Mouse (Mus musculus) neural tube, embryonic 12.5 days (tissue): ENCODE results near the gene Mien1. TPM values are rescaled to one million over a fixed set of nuclear protein-coding genes. Genes with fewer than 3 reads are reported as not detected.

Experiments used
- ATAC-seq: fragments of 200-750 bp; cut with Nextera tagmentation; 2 replicates; pipeline ENCODE4 v1.8.0; 2017; ENCODE audit warnings: low read depth, mild to moderate bottlenecking, moderate TSS enrichment, moderate library complexity; ENCODE audit not compliant: low FRiP score
- H3K27ac ChIP-seq: fragments of 300-500 bp; sonication (generic); 2 replicates; pipeline ENCODE4 v1.5.1; 2016
- H3K27me3 ChIP-seq: fragments of 300-500 bp; sonication (generic); replicated peaks from 2 replicates; pipeline ENCODE4 v1.6.1; 2016; ENCODE audit warnings: mild to moderate bottlenecking
- H3K36me3 ChIP-seq: fragments of 300-500 bp; sonication (generic); 2 replicates; pipeline ENCODE4 v1.6.1; 2016; ENCODE audit warnings: mild to moderate bottlenecking
- H3K4me1 ChIP-seq: fragments of 300-500 bp; sonication (generic); 2 replicates; pipeline ENCODE4 v1.6.1; 2016
- H3K4me2 ChIP-seq: fragments of 300-500 bp; sonication (generic); replicated peaks from 2 replicates; pipeline ENCODE4 v1.6.1; 2016; ENCODE audit warnings: mild to moderate bottlenecking
- H3K4me3 ChIP-seq: fragments of 300-500 bp; sonication (generic); 2 replicates; pipeline ENCODE4 v1.5.1; 2016
- H3K9ac ChIP-seq: fragments of 300-500 bp; sonication (generic); 2 replicates; pipeline ENCODE4 v1.6.1; 2016; ENCODE audit warnings: mild to moderate bottlenecking
- H3K9me3 ChIP-seq: fragments of 300-500 bp; sonication (generic); 2 replicates; pipeline ENCODE4 v1.6.1; 2016; ENCODE audit warnings: mild to moderate bottlenecking
- WGBS: fragments of 180-500 bp; shearing (Covaris S2); methylation state at CpG from one replicate; pipeline ENCODE4 v1.1.7; 2016; 5-methylcytosine and 5-hydroxymethylcytosine counted together
- polyA plus RNA-seq: library from polyadenylated mRNA; unstranded; fragments of >200 nt; fragmentation: Nextera tagmentation; extraction: Ambion mirVana; gene quantifications from 2 replicates; pipeline ENCODE4 v1.2.1, GENCODE M21; 2016

Mien1 gene
- polyA plus RNA-seq, 1 experiment from 2014 or later, result 196 TPM

DNA sequence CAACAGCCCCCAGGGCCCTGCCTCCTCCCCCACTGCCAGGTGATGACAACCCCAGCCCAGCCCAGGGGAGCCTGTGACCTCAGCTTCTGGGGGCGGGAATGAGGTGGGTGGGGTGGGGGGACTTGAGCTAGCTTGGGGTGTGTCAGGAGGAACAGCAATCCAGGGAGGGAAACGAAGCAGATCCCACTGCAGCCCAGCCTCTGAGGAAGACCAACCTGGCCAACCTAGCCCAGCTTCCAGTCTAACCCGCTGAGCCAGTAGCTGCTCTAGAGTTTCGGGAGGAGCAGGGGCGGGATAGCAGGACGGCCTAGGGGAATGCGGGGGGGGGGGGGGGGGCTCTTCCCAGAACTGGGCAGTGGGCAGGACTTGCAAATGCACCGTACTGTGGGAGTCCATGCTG lies 46.8 kb downstream of the Mien1 start:
- Histone ChIP-seq H3K4me1 (peaks cover 18% of the 10 kb centered on the region; the same call in 1 of the 2 replicates), H3K4me2 (no peak overlapping the region), H3K4me3 (no peak overlapping the region), H3K9me3 (no peaks in the 10 kb centered on the region), H3K27ac (no peak overlapping the region), H3K36me3 (no peaks in the 10 kb centered on the region), H3K9ac (no peak overlapping the region), H3K27me3 (peaks cover 44% of the 10 kb centered on the region)
- 12% methylated on average over 7 of the region's 8 CpGs for WGBS
- ATAC-seq, result no peak

- H3K4me3 ChIP-seq, result no peak overlapping the region
- H3K27me3 ChIP-seq, result peaks cover 63% of the 10 kb centered on the region
- no peaks in the 10 kb centered on the region for H3K36me3 ChIP-seq
- no peak overlapping the region for H3K9ac ChIP-seq
- H3K4me1 ChIP-seq, result peaks cover 17% of the 10 kb centered on the region; the same call in 1 of the 2 replicates
- 74% methylated on average over 12 of the region's 12 CpGs for WGBS
- H3K4me2 ChIP-seq, result no peak overlapping the region
- no peak for ATAC-seq
- no peak overlapping the region for H3K27ac ChIP-seq
- no peaks in the 10 kb centered on the region for H3K9me3 ChIP-seq
Measured at GRCm38 (mm10) chr11:98390141-98390540, 48.6 kb downstream of the Mien1 start.

DNA sequence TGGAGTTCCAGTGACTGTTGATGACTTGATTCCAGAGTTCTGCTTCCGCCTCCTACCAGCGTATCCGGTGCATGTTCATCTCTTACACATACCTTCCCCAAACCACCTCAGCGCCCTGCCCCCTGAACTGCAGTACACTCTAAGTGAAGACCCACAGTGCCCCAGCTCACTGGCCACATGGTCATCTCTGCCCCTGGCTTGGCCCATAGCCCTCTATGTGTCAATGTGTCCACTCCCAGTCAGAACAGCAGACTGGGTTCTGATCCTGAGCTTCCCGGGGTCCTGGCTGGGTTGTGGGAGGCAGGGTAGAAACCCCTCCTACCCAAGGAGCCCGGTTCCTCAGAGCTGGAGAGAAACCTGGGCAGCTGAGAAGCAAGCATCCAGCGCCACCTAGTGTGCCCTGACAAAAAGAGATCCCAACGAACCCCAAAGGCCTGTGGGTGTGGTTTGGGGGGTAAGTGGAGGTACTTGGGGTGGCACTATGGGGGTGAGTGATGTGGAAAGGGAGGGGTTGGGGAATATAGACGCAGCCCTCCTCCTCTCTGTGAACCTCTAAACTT lies 49.5 kb downstream of the Mien1 start:
- peaks cover 71% of the 10 kb centered on the region for H3K27me3 ChIP-seq

GRCm38 (mm10) chr11:98388282-98388681 lies 50.5 kb downstream of the Mien1 start:
- WGBS, result 77% methylated on average over 10 of the region's 10 CpGs
- no peaks in the 10 kb centered on the region for H3K36me3 ChIP-seq
- peaks cover 8% of the 10 kb centered on the region; the same call in 1 of the 2 replicates for H3K4me1 ChIP-seq
- H3K4me3 ChIP-seq, result no peak overlapping the region
- H3K27me3 ChIP-seq, result peaks cover 81% of the 10 kb centered on the region
- H3K27ac ChIP-seq, result no peak overlapping the region
- no peaks in the 10 kb centered on the region for H3K9me3 ChIP-seq
- no peak for ATAC-seq
- no peak overlapping the region for H3K4me2 ChIP-seq
- 0 out of 2 replicates have a peak overlapping the region, but pooled peaks have one; percentile 17 for H3K9ac ChIP-seq

More for the DNA sequence above, 49.5 kb downstream of the Mien1 start:
- Histone ChIP-seq H3K9ac (no peak overlapping the region), H3K4me1 (peaks cover 15% of the 10 kb centered on the region; the same call in 1 of the 2 replicates), H3K9me3 (no peaks in the 10 kb centered on the region), H3K4me3 (no peak overlapping the region), H3K27ac (no peak overlapping the region), H3K4me2 (no peak overlapping the region), H3K36me3 (no peaks in the 10 kb centered on the region)
- WGBS, result 23% methylated on average over 9 of the region's 9 CpGs
- ATAC-seq, result no peak

Other genes with a start within 250 kb of the Mien1 start
- gene Med1, start 245.7 kb downstream of the Mien1 start, polyA plus RNA-seq, result 62.9 and 74.0 TPM in 2 replicates
- 13.5 and 13.6 TPM in 2 replicates for gene Cdk12, start 235.9 kb downstream of the Mien1 start, polyA plus RNA-seq
- gene Neurod2, start 109.3 kb downstream of the Mien1 start, polyA plus RNA-seq, result 10.0 and 11.2 TPM in 2 replicates
- 0.13 and 0.40 TPM in 2 replicates for gene Ppp1r1b, start 90.6 kb downstream of the Mien1 start, polyA plus RNA-seq
- 45.7 and 47.4 TPM in 2 replicates for gene Stard3, start 80.6 kb downstream of the Mien1 start, polyA plus RNA-seq
- 2.7 and 2.9 TPM in 2 replicates for gene Tcap, start 55.2 kb downstream of the Mien1 start, polyA plus RNA-seq
- gene Pnmt, start 52.5 kb downstream of the Mien1 start, polyA plus RNA-seq, result 0.49 and 1.2 TPM in 2 replicates
- gene Pgap3, start 38.5 kb downstream of the Mien1 start, polyA plus RNA-seq, result 9.0 and 9.5 TPM in 2 replicates
- 16.4 and 17.5 TPM in 2 replicates for gene Erbb2, start 26.5 kb downstream of the Mien1 start, polyA plus RNA-seq
- 0.66 and 0.99 TPM in 2 replicates for gene Grb7, start 7.4 kb upstream of the Mien1 start, polyA plus RNA-seq
- 0.25 and 0.34 TPM in 2 replicates for gene Ikzf3, start 107.0 kb upstream of the Mien1 start, polyA plus RNA-seq
- 0.15 TPM in 1 of 2 replicates, not detected in the other for gene Zpbp2, start 112.1 kb upstream of the Mien1 start, polyA plus RNA-seq
- gene Ormdl3, start 148.4 kb upstream of the Mien1 start, polyA plus RNA-seq, result 70.4 and 72.2 TPM in 2 replicates
- gene Lrrc3c, start 159.3 kb upstream of the Mien1 start, polyA plus RNA-seq, result not detected in 2 replicates
- gene Gm12355, start 186.7 kb upstream of the Mien1 start, polyA plus RNA-seq, result 0.82 and 1.0 TPM in 2 replicates
- not detected in 2 replicates for gene Gsdma3, start 187.4 kb upstream of the Mien1 start, polyA plus RNA-seq
- not detected in 2 replicates for gene Gsdma2, start 207.8 kb upstream of the Mien1 start, polyA plus RNA-seq
- not detected in 2 replicates for gene Gsdma, start 225.4 kb upstream of the Mien1 start, polyA plus RNA-seq
- 231 and 234 TPM in 2 replicates for gene Psmd3, start 243.6 kb upstream of the Mien1 start, polyA plus RNA-seq